Mouse (Mus musculus) thymus, adult 2 months (tissue): ENCODE results near the gene Gtf2h2. TPM values are rescaled to one million over a fixed set of nuclear protein-coding genes. Genes with fewer than 3 reads are reported as not detected.
"Not testable (repeated sequence)": the region's sequence is repeated elsewhere in the genome, so short reads cannot be mapped to it uniquely, and the experiment has no call there.

Experiments used
- DNase-seq: peaks from one replicate; pipeline ENCODE4 v3.0.0; 2021
- H3K27ac ChIP-seq: fragments of 200-500 bp; 2 replicates; pipeline ENCODE4 v1.5.1; 2012; ENCODE audit warnings: low read length, control low read depth; ENCODE audit not compliant: control insufficient read depth, insufficient read depth
- H3K27me3 ChIP-seq: fragments of 200-500 bp; 2 replicates; pipeline ENCODE4 v1.6.1; 2012; ENCODE audit warnings: mild to moderate bottlenecking, low read length, moderate library complexity, mixed read lengths; ENCODE audit not compliant: control insufficient read depth, insufficient read depth
- H3K36me3 ChIP-seq: fragments of 200-500 bp; 2 replicates; pipeline ENCODE4 v1.6.1; 2012; ENCODE audit warnings: mild to moderate bottlenecking, low read length, moderate library complexity; ENCODE audit not compliant: control insufficient read depth, insufficient read depth
- H3K4me1 ChIP-seq: fragments of 200-500 bp; replicated peaks from 2 replicates; pipeline ENCODE4 v1.6.1; 2012; ENCODE audit warnings: low read length; ENCODE audit not compliant: control insufficient read depth, insufficient read depth
- H3K4me3 ChIP-seq: fragments of 200-500 bp; 2 replicates; pipeline ENCODE4 v1.5.1; 2012; ENCODE audit warnings: mild to moderate bottlenecking, low read length, control low read depth, moderate library complexity; ENCODE audit not compliant: control insufficient read depth, insufficient read depth
- CTCF ChIP-seq: fragments of 200-500 bp; IDR thresholded peaks from 2 replicates; pipeline ENCODE4 v1.5.1; 2012; ENCODE audit warnings: mild to moderate bottlenecking, control low read depth, low read length, moderate library complexity, borderline replicate concordance; ENCODE audit not compliant: control insufficient read depth, poor library complexity, insufficient read depth; ENCODE audit errors: extremely low read depth
- POLR2A ChIP-seq: fragments of 200-500 bp; IDR thresholded peaks from 2 replicates; pipeline ENCODE4 v1.6.1; 2012; ENCODE audit warnings: mild to moderate bottlenecking, low read length, control low read depth, moderate library complexity; ENCODE audit not compliant: control insufficient read depth, poor library complexity, insufficient read depth; ENCODE audit errors: extremely low read depth
- WGBS: fragments of 180-500 bp; shearing (Covaris S2); methylation state at CpG from one replicate; pipeline ENCODE4 v1.1.7; 2018; 5-methylcytosine and 5-hydroxymethylcytosine counted together
- polyA plus RNA-seq: library from polyadenylated mRNA; depleted of rRNA; stranded (reverse); fragments of >200 nt; gene quantifications from 2 replicates; pipeline ENCODE4 v1.2.3, GENCODE M21; 2012

The Gtf2h2 gene
- polyA plus RNA-seq, 1 experiment, result 44.7 TPM

DNA sequence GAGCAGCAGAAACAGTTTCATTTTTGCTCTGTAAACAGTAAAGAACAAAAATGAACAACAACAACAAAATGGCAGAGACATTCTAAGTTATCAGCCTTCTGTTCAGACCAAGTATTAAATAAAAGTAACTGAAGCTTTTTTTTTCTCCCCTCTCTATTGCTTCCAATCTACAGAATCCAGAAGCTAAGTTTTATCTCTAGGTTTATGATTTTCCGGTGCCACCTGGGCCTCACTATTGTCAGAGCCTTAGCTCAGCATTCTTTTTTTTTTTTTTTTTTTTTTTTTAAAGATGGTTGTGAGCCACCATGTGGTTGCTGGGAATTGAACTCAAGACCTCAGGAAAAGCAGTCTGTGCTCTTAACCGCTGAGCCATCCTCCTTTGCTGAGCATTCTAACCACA is 20.4 kb upstream of the Gtf2h2 start:
- no peak for DNase-seq
- H3K27ac ChIP-seq, result no peak overlapping the region
- WGBS, result 94% methylated on average over 2 of the region's 2 CpGs
- no peaks in the 10 kb centered on the region for H3K27me3 ChIP-seq
- no peak overlapping the region for H3K4me3 ChIP-seq
- no peaks in the 10 kb centered on the region for H3K4me1 ChIP-seq
- TF ChIP-seq POLR2A (no peak), CTCF (no peak)
- H3K36me3 ChIP-seq, result no peaks in the 10 kb centered on the region

DNA sequence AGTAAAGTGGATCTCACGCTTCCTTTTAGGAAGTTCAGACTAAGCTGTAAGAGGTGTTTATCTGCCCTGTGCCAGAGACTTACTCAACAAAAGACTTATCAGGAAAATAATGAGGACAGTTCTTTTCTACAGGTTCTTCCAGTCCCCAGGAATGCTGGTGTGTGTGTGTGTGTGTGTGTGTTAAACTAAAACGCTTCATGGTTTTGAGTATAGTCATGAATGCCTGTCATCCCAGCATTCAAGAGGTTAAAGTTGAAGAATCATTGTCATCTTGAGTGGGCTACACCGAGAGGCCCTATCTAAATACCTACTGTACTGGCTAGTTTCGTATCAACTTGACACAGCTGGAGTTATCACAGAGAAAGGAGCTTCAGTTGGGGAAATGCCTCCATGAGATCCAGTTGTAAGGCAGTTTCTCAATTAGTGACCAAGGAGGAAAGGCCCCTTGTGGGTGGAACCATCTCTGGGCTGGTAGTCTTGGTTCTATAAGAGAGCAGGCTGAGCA is 19.5 kb upstream of the Gtf2h2 start:
- Histone ChIP-seq H3K27ac (no peak overlapping the region), H3K36me3 (no peaks in the 10 kb centered on the region), H3K4me3 (no peak overlapping the region), H3K27me3 (no peaks in the 10 kb centered on the region), H3K4me1 (no peaks in the 10 kb centered on the region)
- TF ChIP-seq CTCF (no peak), POLR2A (no peak)
- 91% methylated on average over 4 of the region's 4 CpGs for WGBS
- DNase-seq, result no peak

DNA sequence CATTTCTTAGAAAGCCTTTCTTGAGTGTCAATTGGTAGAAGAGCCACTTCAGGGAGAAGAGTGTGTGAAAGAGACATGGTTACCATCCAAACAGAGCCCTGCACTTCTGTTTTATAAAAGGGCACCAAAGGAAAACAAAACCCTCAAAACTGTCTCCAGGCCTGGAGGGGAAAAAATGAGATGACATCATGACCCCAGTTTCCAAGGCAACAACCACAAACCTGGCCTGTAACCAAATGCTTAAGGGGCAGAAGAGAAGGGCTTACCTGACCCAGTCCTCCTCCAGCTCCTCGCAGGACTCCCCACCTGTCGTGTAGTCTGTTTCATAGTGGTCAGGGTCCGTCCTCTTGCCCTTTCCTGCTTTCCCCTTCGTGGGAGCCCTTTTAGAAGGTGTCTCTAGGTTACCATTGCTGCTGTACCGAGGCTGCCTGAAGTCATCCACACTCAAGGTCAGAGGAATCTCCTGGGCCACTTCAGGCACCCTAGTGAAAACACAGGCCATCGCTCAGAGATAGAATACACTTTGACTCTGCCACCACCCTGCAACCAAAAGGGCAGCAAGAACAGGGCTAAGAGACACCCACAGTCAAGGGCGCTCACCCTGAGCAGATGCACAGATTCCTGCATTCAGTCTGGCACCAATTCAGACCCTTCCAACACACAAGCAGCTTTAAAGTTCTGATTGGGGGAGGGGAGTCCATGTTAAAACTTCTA is 18.9 kb upstream of the Gtf2h2 start:
- Histone ChIP-seq H3K4me3 (no peak overlapping the region), H3K27ac (no peak overlapping the region), H3K4me1 (no peaks in the 10 kb centered on the region), H3K36me3 (no peaks in the 10 kb centered on the region), H3K27me3 (no peaks in the 10 kb centered on the region)
- no peak for DNase-seq
- TF ChIP-seq CTCF (no peak), POLR2A (no peak)
- 56% methylated on average over 7 of the region's 7 CpGs for WGBS

GRCm38 (mm10) chr13:100499625-100500024 is 7.2 kb upstream of the Gtf2h2 start:
- H3K27me3 ChIP-seq, H3K36me3 ChIP-seq, H3K27ac ChIP-seq, H3K4me1 ChIP-seq, DNase-seq, H3K4me3 ChIP-seq: not testable (repeated sequence)

DNA sequence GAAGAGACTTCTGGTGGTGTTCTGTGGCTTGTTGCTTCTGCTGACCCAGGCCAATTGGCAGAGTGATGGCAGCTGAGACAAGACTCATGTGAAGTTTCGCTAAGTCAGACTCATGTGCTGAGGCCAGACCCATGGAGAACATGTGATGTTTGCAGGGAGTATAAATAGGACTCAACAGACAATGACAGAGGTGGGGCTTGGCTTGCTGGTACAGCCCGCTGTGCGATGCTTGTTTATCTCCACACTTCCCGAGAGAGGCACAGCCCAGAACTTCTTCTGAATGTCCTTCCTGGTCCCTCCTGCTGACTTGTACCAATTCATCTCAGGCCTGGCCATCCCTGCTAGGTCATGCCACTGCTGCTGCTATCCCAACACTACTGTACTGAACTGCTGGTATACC is 3.0 kb upstream of the Gtf2h2 start:
- Histone ChIP-seq H3K4me3 (no peak overlapping the region), H3K36me3 (no peaks in the 10 kb centered on the region), H3K4me1 (0 out of 2 replicates have a peak, but pooled peaks cover 2% of the 10 kb centered on the region), H3K27me3 (no peaks in the 10 kb centered on the region), H3K27ac (no peak overlapping the region)
- DNase-seq, result no peak
- 96% methylated on average over 4 of the region's 4 CpGs for whole genome bisulfite sequencing
- TF ChIP-seq CTCF, result no peak
- no peak for TF ChIP-seq POLR2A

- not testable (repeated sequence) for H3K4me3 ChIP-seq, H3K27ac ChIP-seq, H3K27me3 ChIP-seq, H3K36me3 ChIP-seq, DNase-seq, H3K4me1 ChIP-seq
- 88% methylated on average over 8 of the region's 8 CpGs for WGBS
Measured at GRCm38 (mm10) chr13:100494370-100494769, 2.0 kb upstream of the Gtf2h2 start.

GRCm38 (mm10) chr13:100493313-100493712 is 934 bp upstream of the Gtf2h2 start:
- 50% methylated on average over 8 of the region's 8 CpGs for WGBS
- Histone ChIP-seq H3K4me1 (0 out of 2 replicates have a peak, but pooled peaks cover 2% of the 10 kb centered on the region), H3K27ac (no peak overlapping the region), H3K4me3 (no peak overlapping the region), H3K36me3 (peaks cover 5% of the 10 kb centered on the region; the same call in 1 of the 2 replicates), H3K27me3 (no peaks in the 10 kb centered on the region)
- no peak for DNase-seq
- TF ChIP-seq CTCF (no peak), POLR2A (no peak)
